ENCODE assay signal across 30 mouse cellular contexts in the genomic region with DNA sequence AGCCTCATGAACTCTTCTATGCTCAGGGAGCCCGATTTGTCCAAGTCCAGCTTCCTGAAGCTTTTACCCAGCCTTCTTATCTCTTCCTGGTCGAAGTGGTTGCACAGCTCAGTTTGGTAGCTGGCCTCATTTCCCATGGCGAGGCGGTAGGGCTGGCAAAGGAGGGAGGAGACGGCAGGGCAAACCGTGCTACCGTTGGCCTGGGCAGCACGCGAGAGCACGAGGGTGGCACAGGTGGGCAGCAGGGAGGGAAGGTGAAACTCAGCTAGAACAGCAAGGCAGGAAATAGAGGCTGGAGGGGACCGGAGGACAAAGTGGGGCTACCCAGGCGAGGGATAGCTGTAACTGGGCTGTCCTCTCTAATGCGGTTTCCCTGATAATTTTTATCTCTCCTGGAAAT. TPM values are rescaled to one million over a fixed set of nuclear protein-coding genes. Genes with fewer than 3 reads are reported as not detected.
"Had no signal": no experiment of that assay in that cellular context is flagged by ENCODE, and none has a peak within 500 bp of the region (broad histone marks: within the 10 kb centered on the region; RNA-seq: fewer than 3 reads in every experiment).

A gene (minus strand): TSS at position 213 of the 400 bp plus-strand sequence.

- H3K4me2 ChIP-seq: heart, embryonic 11.5 days; heart, embryonic 13.5 days; heart, embryonic 15.5 days; hindbrain, embryonic 12.5 days; hindbrain, embryonic 14.5 days; intestine, embryonic 15.5 days; kidney, embryonic 15.5 days; limb, embryonic 13.5 days; limb, embryonic 15.5 days had no signal

- DNase-seq: gastrocnemius, adult 2 months; gastrocnemius, postnatal 10 days; gastrocnemius, postnatal 25 days; heart, adult 2 months; heart, postnatal 14 days; heart, postnatal 4 days; kidney, adult 18-20 months; kidney, adult 9 months; kidney, postnatal 14 days; kidney, postnatal 36 days; layer of hippocampus, adult 9-11 months; layer of hippocampus, postnatal 36 days; left cerebral cortex, postnatal 4 days had no signal

- H3K4me3 ChIP-seq: gastrocnemius, adult 2 months; heart, adult 2 months; heart, embryonic 13.5 days; heart, embryonic 15.5 days; hindbrain, embryonic 10.5 days; hindbrain, embryonic 12.5 days; intestine, embryonic 15.5 days; kidney, embryonic 15.5 days; limb, embryonic 13.5 days; limb, embryonic 15.5 days had no signal

- H3K4me1 ChIP-seq: heart, embryonic 13.5 days; heart, embryonic 15.5 days; hindbrain, embryonic 10.5 days; hindbrain, embryonic 12.5 days; kidney, embryonic 15.5 days; limb, embryonic 13.5 days; limb, embryonic 15.5 days had no signal

- H3K27ac ChIP-seq: gastrocnemius, adult 2 months; heart, adult 2 months; heart, embryonic 13.5 days; heart, embryonic 15.5 days; hindbrain, embryonic 10.5 days; hindbrain, embryonic 12.5 days; hindbrain, embryonic 14.5 days; intestine, embryonic 15.5 days; kidney, embryonic 15.5 days; kidney, postnatal 0 days; limb, embryonic 13.5 days; limb, embryonic 15.5 days had no signal

- H3K36me3 ChIP-seq: heart, embryonic 13.5 days; heart, embryonic 15.5 days; hindbrain, embryonic 10.5 days; hindbrain, embryonic 12.5 days; intestine, embryonic 15.5 days; kidney, embryonic 15.5 days; limb, embryonic 13.5 days; limb, embryonic 15.5 days had no signal

- ATAC-seq: hindbrain, embryonic 16.5 days; inflammation-experienced regulatory T-cells, adult 6 months; intestine, embryonic 15.5 days; intestine, postnatal 0 days had no signal

- H3K9me3 ChIP-seq: heart, embryonic 13.5 days; heart, embryonic 15.5 days; hindbrain, embryonic 10.5 days; hindbrain, embryonic 12.5 days; intestine, embryonic 15.5 days; kidney, embryonic 15.5 days; limb, embryonic 13.5 days; limb, embryonic 15.5 days had no signal

- H3K9ac ChIP-seq: heart, embryonic 13.5 days; heart, embryonic 15.5 days; hindbrain, embryonic 12.5 days; hindbrain, embryonic 14.5 days; intestine, embryonic 15.5 days; kidney, embryonic 15.5 days; limb, embryonic 13.5 days; limb, embryonic 15.5 days had no signal

- H3K27me3 ChIP-seq: heart, embryonic 13.5 days; heart, embryonic 15.5 days; hindbrain, embryonic 12.5 days; intestine, embryonic 15.5 days; kidney, embryonic 15.5 days; limb, embryonic 13.5 days; limb, embryonic 15.5 days had no signal

RNA-seq across cellular contexts. Expression of the gene that starts here (rescaled TPM):
- polyA plus RNA-seq: heart, adult 2 months; heart, embryonic 15.5 days; heart, postnatal 0 days; inflammation-experienced regulatory T-cells, adult 6 months; intestine, postnatal 0 days; kidney, postnatal 0 days; large intestine, adult 2 months; liver, adult 2 months had no signal
